Mouse (Mus musculus): ENCODE measurements around the gene Hsd17b14. TPM values are rescaled to one million over a fixed set of nuclear protein-coding genes. Genes with fewer than 3 reads are reported as not detected.
"Not testable (repeated sequence)": the region's sequence is repeated elsewhere in the genome, so short reads cannot be mapped to it uniquely, and the experiment has no call there.

Hsd17b14 gene
- total RNA-seq, 1 experiment from 2014 or later, result not detected

DNA sequence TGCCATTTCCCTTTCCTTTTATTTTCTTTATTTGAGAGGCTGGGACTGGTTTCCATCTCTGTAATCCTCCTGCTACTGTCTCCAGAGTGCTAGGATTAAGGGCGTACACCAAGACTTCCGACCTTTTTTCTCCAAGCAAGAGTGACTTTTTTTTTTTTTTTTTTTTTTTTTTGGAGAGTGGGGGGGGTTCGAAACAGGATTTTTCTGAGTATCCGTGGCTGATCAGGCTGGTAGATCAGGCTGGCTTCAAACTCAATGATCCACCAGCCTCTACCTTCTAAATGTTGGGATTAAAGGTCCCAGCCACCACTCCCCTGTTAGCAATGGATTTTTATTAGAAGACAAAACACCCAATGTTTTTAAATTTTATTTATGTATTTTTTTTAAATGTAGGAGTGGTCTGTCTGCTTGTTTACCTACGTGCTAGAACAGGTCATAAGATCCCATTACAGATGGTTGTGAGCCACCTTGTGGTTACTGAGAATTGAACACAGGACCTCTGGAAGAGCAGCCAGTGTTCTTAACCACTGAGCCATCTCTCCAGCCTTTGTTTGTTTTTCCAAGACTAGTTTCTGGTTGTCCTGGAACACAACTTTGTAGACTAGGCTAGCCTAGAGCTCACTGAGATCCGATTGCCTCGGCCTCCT is 28.1 kb upstream of the Hsd17b14 start:
- ATAC-seq (replicated peaks; ENCODE audit: insufficient number of reproducible peaks, low FRiP score, low TSS enrichment, poor library complexity, severe bottlenecking), result no peak

DNA sequence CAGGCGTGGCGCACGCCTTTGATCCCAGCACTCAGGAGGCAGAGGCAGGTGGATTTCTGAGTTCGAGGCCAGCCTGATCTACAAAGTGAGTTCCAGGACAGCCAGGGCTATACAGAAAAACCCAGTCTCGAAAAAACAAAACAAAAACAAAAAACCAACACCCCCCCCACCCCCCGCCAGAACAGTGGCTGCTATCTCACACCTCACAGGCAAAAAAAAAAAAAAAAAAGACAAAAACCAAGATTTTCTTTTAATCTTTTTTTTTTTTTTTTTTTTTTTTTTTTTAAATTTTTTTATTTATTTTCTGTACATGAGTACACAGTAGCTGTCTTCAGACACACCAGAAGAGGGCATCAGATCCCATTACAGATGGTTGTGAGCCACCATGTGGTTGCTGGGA is 27.5 kb upstream of the Hsd17b14 start:
- ATAC-seq (replicated peaks; ENCODE audit: insufficient number of reproducible peaks, low FRiP score, low TSS enrichment, poor library complexity, severe bottlenecking), result not testable (repeated sequence)

DNA sequence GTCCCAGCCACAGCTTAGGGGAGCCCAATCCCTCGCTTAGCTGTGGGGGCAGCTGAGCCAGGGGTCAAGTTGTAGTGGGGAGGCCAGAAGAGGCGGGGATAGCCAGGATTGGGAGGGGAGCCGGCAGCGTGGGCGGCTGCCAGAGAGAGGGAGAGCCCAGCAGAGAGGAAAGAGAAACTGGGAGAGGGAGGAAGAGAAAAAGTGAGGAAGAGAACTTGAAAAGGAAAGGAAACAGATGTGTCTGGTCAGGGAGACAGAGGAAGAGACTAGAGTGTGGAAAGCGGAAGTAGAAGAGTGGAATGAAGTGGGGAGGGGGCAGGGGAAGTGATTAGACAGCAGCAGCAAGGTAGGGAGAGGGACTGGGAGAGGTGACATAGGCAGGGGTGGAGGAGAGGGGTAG is 25.2 kb upstream of the Hsd17b14 start:
- no peak for ATAC-seq (replicated peaks; ENCODE audit: insufficient number of reproducible peaks, low FRiP score, low TSS enrichment, poor library complexity, severe bottlenecking)

- no peak for ATAC-seq (replicated peaks; ENCODE audit: insufficient number of reproducible peaks, low FRiP score, low TSS enrichment, poor library complexity, severe bottlenecking)
These were observed 24.1 kb upstream of the Hsd17b14 start for GRCm38 (mm10) chr7:45530643-45531042.

- ATAC-seq (replicated peaks; ENCODE audit: insufficient number of reproducible peaks, low FRiP score, low TSS enrichment, poor library complexity, severe bottlenecking), result no peak
These were observed 19.0 kb upstream of the Hsd17b14 start for GRCm38 (mm10) chr7:45535676-45536075.

DNA sequence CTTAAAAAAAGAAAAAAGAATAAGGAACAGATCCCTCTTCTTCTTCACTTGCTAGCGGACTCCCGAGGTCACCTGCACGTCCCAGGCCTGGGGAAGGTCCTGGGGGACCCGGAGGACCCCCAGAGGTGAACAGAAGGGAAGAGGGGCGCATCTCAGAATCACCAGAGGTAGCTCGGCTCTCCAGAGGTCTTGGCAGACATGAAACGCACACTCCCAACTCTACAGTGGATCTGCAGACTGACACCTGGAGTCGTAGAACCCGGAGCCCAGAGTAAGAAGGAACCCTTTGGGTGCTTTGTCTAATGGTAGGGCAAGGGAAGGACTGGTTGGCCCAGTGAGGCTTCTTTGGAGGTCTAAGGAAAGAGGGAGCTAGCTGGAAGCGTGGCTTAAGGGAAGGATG is 17.1 kb upstream of the Hsd17b14 start:
- ATAC-seq (replicated peaks; ENCODE audit: insufficient number of reproducible peaks, low FRiP score, low TSS enrichment, poor library complexity, severe bottlenecking), result no peak

DNA sequence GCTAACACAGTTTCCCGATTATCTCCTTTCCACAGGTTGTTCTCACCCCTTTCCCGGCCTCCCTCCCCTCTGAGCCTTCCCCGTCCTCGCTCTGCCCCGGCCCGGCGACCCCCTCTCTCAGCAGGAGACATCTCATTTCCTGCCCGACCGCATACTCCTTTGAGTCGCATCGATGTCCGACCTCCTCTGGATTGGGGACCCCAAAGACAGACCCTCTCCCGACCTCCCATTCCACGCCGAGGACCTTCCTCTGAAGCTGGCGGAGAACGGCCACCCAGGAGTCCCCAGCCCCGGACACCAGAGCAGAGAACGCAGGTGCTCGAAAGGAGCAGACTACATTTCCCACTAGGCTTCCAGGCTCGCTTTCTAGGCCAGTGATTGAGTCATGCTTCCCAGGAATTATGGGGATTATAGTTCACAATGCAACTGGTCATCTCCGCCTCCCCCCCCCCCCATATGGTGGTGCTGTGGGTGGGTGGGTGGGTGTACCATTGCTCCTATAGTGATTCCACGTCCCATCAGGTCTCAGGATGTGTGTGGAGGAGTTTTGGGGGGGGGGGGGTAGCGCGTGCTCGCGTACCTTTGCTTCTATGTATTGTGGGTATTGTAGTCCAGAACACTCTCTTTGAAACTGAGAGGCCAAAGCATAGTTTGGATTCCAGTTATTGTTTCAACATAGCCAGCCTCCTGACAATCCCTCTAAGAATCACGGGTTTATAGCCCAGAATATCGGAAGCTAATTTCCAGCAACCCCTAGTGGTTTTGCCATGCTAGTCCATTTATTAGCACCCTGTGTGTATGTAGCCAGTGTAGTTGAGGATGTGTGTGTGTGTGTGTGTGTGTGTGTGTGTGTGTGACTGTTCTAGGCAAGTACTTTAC is 16.3 kb upstream of the Hsd17b14 start:
- peak; percentile 64; the same call in 1 of the 2 replicates for ATAC-seq (replicated peaks; ENCODE audit: insufficient number of reproducible peaks, low FRiP score, low TSS enrichment, poor library complexity, severe bottlenecking)

DNA sequence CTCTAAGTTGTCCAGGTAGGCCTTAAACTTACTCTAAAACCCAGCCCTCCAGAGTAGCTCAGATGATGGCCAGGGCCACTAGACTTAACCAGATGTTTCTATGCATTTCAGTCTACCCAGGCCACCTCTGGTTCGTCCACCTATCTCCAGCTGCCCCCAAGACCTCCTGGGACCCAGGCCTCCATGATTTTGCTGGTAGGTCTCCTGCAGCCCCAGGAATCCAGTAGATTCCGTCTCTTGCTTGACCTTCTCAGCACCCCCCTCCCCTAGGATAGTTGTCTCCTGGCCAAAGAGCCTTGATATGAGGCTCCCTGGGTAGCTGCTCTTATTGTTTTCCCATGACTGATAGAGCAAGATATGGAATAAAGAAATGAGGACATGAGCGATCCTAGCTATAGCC is 15.6 kb upstream of the Hsd17b14 start:
- no peak for ATAC-seq (replicated peaks; ENCODE audit: insufficient number of reproducible peaks, low FRiP score, low TSS enrichment, poor library complexity, severe bottlenecking)

DNA sequence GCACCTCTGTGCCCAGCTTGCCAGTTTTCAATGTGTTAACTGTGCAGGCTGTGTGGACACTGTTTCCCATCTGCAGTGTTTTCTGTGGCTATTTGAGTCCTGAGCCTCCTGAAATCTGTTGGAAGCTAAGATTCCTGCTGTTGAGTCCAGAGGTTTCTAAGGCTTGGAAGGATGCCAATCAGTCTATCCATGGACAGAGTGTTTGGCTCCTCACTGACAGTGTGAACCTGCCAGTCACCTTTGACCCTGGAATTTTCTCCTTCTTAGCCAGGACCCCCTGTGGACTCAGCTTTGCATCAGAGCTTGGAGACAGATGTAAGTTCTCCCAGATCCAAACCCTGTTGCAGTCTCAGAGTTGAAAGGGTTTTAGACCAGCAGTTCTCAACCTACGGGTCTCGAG is 14.5 kb upstream of the Hsd17b14 start:
- no peak for ATAC-seq (replicated peaks; ENCODE audit: insufficient number of reproducible peaks, low FRiP score, low TSS enrichment, poor library complexity, severe bottlenecking)

GRCm38 (mm10) chr7:45544525-45544924 is 10.2 kb upstream of the Hsd17b14 start:
- ATAC-seq (replicated peaks; ENCODE audit: insufficient number of reproducible peaks, low FRiP score, low TSS enrichment, poor library complexity, severe bottlenecking), result no peak

- ATAC-seq (replicated peaks; ENCODE audit: insufficient number of reproducible peaks, low FRiP score, low TSS enrichment, poor library complexity, severe bottlenecking), result no peak
These were observed 4.9 kb upstream of the Hsd17b14 start for GRCm38 (mm10) chr7:45549641-45550436.

- ATAC-seq (replicated peaks; ENCODE audit: insufficient number of reproducible peaks, low FRiP score, low TSS enrichment, poor library complexity, severe bottlenecking), result no peak
These were observed 3.7 kb upstream of the Hsd17b14 start for GRCm38 (mm10) chr7:45550821-45551511.

DNA sequence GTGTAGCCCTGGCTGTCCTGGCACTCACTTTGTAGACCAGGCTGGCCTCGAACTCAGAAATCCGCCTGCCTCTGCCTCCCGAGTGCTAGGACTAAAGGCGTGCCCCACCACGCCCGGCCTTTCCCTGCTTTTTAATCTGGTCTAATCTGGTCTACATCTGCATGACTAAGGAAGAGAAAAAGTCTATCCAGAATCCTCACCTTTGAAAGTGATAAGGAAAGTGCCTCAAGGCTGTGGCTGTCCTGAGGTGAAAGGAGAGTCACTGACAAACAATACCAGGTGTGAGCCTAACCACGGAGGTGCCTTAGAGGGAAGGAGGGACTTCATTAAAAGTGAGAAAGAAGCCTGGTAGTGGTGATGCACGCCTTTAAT is 3.2 kb upstream of the Hsd17b14 start:
- no peak for ATAC-seq (replicated peaks; ENCODE audit: insufficient number of reproducible peaks, low FRiP score, low TSS enrichment, poor library complexity, severe bottlenecking)

- no peak for ATAC-seq (replicated peaks; ENCODE audit: insufficient number of reproducible peaks, low FRiP score, low TSS enrichment, poor library complexity, severe bottlenecking)
These were observed 1.2 kb upstream of the Hsd17b14 start for GRCm38 (mm10) chr7:45553519-45553918.

GRCm38 (mm10) chr7:45553990-45554389 is 703 bp upstream of the Hsd17b14 start:
- ATAC-seq (replicated peaks; ENCODE audit: insufficient number of reproducible peaks, low FRiP score, low TSS enrichment, poor library complexity, severe bottlenecking), result no peak

DNA sequence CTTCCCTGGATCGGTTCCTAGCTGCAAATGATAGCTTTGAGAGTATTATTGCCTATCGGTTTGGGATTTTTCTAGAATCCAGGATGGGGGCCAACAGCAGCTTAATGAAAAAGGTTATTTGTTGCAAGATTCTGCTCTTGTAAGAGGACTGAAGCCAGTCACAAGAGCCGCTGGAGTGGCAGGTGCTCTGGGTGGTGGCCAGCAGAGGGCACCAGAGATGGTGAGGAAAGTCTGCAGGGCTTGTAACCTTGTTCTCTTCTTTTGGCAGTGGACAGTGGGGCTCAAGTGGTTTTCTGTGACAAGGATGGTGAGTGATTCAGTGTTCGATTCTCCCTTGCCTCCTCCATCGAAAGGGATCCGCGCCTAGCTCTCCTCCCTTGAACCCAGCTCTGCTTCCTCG is 1.1 kb downstream of the Hsd17b14 start:
- peak; percentile 91 for ATAC-seq (replicated peaks; ENCODE audit: insufficient number of reproducible peaks, low FRiP score, low TSS enrichment, poor library complexity, severe bottlenecking)

DNA sequence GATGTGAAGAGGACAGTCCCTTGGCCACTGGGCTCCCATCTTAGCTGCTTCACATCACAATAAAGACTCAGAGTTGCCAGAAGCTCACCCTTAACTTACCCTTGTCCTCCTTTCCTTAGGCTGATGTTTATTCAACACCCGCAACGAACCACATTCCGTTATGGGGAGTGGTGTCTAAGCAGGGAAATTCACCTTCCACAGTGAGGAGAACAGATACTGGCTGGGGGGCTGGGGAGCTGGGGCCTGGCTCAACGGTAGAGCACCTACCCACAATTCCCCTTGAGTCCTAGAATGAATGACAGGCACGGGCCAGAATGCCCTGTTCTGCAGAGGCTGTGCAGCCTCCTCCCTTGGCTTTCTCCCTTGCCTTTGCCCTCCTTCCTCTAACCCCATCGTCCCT is 4.2 kb downstream of the Hsd17b14 start:
- no peak for ATAC-seq (replicated peaks; ENCODE audit: insufficient number of reproducible peaks, low FRiP score, low TSS enrichment, poor library complexity, severe bottlenecking)

DNA sequence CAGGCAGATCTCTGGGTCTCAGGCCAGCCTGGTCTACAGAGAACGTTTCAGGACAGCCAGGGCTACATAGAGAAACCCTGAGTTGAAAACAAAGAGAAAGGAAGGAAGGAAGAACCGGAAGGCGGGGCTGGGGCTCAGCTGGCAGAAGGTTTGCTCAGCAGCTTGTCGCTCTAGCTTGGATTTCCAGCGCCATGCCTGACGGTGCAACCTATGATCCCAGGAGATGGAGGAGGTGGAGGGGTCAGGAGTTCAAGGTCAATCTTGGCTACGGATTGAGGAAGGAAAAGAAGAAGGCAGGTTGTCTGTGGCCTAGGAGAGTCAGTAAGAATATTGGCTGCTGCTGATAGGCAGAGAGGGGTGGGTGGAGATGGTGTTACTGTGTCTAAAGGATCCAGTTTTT is 5.5 kb downstream of the Hsd17b14 start:
- ATAC-seq (replicated peaks; ENCODE audit: insufficient number of reproducible peaks, low FRiP score, low TSS enrichment, poor library complexity, severe bottlenecking), result no peak

Measured in monocyte, adult 5-6 weeks (primary cell).